Mouse (Mus musculus): ENCODE measurements around the gene Chrm4. TPM values are rescaled to one million over a fixed set of nuclear protein-coding genes. Genes with fewer than 3 reads are reported as not detected.
A peak's percentile ranks its signal among the peaks of the same experiment; 100 is the strongest.

The Chrm4 gene
- polyA plus RNA-seq, 1 experiment from 2014 or later: 0.12 TPM

DNA sequence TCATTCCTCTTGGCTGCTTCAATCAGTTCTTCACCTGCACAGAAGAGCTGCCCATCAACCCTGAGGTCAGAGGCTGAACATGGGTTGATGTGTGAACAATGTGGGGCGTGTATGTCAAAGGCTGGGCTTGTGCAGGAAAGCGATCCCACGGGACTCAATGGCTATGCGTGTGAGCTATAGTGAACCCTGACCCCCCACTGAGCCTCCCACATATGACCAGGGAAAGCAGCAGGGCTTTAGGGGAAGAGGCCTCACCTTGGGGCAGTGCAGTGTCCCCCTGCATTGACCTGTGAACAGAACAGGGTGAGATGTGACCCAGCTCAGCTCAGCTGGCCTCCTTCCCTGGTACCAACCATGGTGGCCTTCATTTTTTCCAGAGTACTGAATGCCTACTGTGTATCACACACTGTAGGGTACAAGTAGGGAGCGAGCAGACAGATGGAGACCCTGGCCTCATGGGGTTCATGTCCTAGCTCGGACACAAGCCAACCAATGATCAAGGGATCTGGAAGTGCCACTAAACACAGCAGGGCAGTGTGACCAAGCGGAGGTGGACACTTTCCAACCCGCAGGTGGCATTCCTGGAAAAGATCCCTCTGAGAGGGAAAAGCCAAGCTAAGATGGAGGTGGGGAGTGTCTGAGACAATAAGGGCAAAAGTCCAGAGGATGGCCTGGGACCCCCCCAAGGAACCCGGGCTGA, 7.9 kb downstream of the Chrm4 start:
- H3K4me3 ChIP-seq: no peak overlapping the region; the same call in 1 of the 2 replicates
- 91% methylated on average over 9 of the region's 9 CpGs for WGBS
- H3K4me1 ChIP-seq: peaks cover 64% of the 10 kb centered on the region
- peak overlapping the region; percentile 53; the same call in 1 of the 2 replicates for H3K27ac ChIP-seq
- H3K27me3 ChIP-seq (ENCODE audit: poor library complexity, severe bottlenecking): no peaks in the 10 kb centered on the region
- H3K9me3 ChIP-seq: no peaks in the 10 kb centered on the region
- DNase-seq (ENCODE audit: extremely low spot score, low spot score): no peak
- peaks cover 69% of the 10 kb centered on the region for H3K36me3 ChIP-seq (replicated peaks)

DNA sequence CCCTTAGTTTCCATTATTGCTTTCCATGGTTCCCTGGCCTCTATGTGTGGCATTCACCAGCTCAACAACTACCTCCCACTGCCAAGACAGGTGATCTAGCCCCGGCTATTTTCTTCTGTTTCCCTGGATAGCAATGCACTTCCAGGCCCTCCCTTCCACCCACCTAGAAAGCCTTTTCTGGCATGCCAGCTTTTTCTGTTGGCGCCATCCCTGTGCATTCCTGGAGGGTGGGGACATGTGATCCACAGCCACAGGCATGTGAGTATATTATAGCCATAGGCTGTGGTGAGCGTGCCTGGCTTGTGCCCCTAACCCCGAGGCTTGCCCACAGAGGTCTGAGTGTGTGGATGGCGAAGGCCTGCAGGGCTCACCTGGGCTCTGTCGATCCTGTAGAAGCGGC, 9.1 kb downstream of the Chrm4 start:
- peaks cover 58% of the 10 kb centered on the region for H3K4me1 ChIP-seq
- H3K27ac ChIP-seq: 0 out of 2 replicates have a peak overlapping the region, but pooled peaks have one; percentile 56
- H3K4me3 ChIP-seq: no peak overlapping the region
- no peaks in the 10 kb centered on the region for H3K27me3 ChIP-seq (ENCODE audit: poor library complexity, severe bottlenecking)
- DNase-seq (ENCODE audit: extremely low spot score, low spot score): no peak
- H3K9me3 ChIP-seq: no peaks in the 10 kb centered on the region
- 90% methylated on average over 7 of the region's 7 CpGs for WGBS
- H3K36me3 ChIP-seq (replicated peaks): peaks cover 79% of the 10 kb centered on the region

DNA sequence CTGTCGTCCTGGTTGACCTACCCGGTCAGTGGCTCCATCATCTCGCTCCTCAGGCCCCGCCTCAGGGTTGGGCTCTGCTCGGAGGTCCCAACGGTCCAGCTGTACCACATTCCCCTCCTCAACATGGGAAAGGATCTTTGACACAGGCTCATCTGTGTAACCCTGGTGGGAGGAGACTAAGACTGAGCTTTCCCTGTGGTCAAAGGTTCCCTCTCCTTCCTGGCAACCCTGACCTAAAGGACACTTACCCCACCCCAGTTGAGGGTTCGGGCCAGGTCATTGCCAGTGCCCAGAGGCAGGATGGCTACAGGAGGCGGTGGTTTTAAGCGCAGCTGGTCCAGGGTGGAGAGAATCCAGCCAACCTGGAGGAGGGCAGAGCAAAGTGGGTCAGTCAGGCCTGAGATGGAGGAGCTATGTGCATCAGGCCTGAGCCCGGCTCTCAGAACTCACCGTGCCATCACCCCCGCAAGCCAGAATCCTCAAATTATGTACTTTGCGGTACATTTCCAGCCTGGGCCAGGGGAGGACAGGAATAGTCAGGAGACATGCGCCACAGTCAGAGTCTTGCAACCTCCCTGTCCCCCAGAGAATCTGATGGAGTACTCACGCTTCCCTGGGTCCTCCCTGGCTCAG, 12.4 kb downstream of the Chrm4 start:
- 83% methylated on average over 15 of the region's 15 CpGs for WGBS
- H3K27ac ChIP-seq: no peak overlapping the region
- H3K9me3 ChIP-seq: no peaks in the 10 kb centered on the region
- H3K4me1 ChIP-seq: peaks cover 32% of the 10 kb centered on the region
- no peaks in the 10 kb centered on the region for H3K27me3 ChIP-seq (ENCODE audit: poor library complexity, severe bottlenecking)
- H3K4me3 ChIP-seq: no peak overlapping the region
- no peak for DNase-seq (ENCODE audit: extremely low spot score, low spot score)
- peaks cover 81% of the 10 kb centered on the region for H3K36me3 ChIP-seq (replicated peaks)

DNA sequence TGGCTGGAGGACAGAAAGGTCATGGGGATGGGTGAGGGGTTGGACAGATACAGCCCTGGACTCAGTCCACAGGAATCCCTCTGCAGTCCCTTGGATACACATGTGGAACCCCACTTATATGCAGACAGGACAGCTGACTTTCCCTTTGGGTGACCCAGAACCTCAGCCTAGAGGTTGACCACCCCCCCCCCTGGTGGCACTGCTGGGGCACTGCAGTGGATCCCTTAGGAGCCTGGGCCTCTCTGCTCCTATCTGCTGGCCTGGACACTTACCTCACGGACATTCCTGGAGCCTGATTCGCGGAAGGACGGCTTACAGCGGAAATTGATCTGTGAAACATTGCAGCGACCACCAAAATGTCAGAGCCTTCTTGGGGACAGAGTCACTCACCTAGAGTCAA, 15.3 kb downstream of the Chrm4 start:
- peaks cover 58% of the 10 kb centered on the region for H3K36me3 ChIP-seq (replicated peaks)
- no peaks in the 10 kb centered on the region for H3K9me3 ChIP-seq
- WGBS: 83% methylated on average over 6 of the region's 6 CpGs
- no peaks in the 10 kb centered on the region for H3K27me3 ChIP-seq (ENCODE audit: poor library complexity, severe bottlenecking)
- H3K4me3 ChIP-seq: no peak overlapping the region
- peaks cover 33% of the 10 kb centered on the region for H3K4me1 ChIP-seq
- DNase-seq (ENCODE audit: extremely low spot score, low spot score): no peak
- no peak overlapping the region for H3K27ac ChIP-seq

DNA sequence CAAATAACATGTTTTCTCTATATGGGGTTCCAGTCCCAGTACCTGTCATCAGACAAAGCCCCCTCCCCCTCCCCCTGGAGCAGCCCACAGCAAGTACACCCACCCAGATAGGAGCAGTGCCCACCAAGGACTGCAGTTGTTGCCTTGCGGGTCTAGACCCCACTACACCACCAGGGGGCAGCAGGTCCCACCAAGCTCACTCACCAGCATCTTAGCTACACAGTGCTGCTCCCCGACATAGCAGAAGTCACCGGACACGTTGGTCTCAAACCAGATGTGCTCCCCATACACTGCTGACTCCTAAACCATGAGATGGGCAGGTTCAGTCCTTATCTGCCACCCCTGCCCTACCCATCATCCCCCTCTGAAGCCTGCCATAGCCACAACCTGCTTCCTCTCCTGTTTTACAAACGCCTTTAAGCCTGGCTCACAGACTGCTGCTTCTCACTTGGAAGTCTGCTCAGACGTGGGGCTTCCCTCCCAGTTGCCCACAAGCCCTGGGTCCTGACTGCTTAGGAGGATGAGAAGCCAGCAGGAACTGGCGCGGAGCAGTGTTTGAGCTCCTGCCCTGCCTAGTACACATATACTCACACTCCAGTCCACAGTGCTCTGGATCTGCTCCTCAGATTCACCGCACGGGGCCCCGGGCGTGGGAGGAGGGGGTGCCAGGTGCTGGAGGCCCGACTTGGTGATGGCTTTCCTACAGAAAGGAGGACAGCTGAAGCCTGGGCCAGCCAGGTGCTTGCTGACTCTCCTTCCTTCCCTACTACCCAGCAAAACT, 17.3 kb downstream of the Chrm4 start:
- Histone ChIP-seq H3K36me3 (replicated peaks) (peaks cover 38% of the 10 kb centered on the region), H3K4me3 (no peak overlapping the region), H3K27me3 (ENCODE audit: poor library complexity, severe bottlenecking) (no peaks in the 10 kb centered on the region), H3K9me3 (no peaks in the 10 kb centered on the region), H3K4me1 (peaks cover 52% of the 10 kb centered on the region), H3K27ac (peak overlapping the region; percentile 56)
- peak; percentile 78 for DNase-seq (ENCODE audit: extremely low spot score, low spot score)
- WGBS: 43% methylated on average over 13 of the region's 13 CpGs

DNA sequence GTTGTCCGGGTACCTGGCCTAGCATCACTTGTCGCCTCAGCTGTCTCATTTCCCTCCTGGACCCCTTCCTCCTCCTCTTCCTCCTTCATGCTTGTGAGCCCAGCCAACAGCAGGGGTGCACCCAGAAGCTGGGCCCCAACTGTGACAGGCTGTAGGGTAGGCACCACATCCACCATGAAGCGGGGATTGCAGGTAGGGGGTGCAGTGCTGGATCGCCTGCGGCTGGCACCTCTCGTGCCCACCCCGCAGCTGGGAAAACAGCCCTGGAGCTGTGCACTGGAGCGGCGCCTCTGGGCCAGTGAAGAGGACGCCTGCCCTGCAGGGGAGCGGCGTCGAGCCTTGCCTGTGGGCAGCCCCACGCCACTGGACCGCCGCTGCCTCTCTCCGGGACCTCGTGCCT, 18.4 kb downstream of the Chrm4 start, which contains the start of gene Gm9821:
Gene Gm9821, plus strand, starts transcription at position 221 of the 400 bp plus-strand sequence.
- WGBS: 86% methylated on average over 18 of the region's 18 CpGs
- Histone ChIP-seq H3K36me3 (replicated peaks) (peaks cover 27% of the 10 kb centered on the region), H3K4me1 (peaks cover 63% of the 10 kb centered on the region), H3K4me3 (no peak within 1 kb of the TSS), H3K27ac (peak within 1 kb of the TSS; percentile 85), H3K9me3 (no peaks in the 10 kb centered on the region), H3K27me3 (ENCODE audit: poor library complexity, severe bottlenecking) (no peaks in the 10 kb centered on the region)
- DNase-seq (ENCODE audit: extremely low spot score, low spot score): no peak

DNA sequence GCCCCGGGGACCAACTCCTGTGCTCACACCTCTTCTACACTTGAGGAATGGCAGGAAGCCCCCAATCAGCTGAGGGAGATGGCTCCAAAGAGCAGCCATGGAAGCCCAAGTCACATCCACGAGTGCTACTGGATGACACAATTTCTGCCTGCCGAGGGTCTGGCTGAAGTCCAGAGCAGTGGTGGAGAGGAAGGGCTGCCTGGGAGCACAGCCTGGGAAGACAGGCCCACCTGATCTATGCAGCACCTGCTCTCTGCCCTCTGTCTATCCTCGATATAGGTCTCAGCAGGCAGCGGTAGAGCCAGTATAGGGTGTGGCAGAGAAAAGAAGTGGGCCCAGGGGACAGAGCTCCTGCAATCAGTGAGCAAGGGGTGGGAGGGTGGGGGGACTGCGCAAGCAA, 19.8 kb downstream of the Chrm4 start:
- peaks cover 65% of the 10 kb centered on the region for H3K4me1 ChIP-seq
- peak overlapping the region; percentile 85; the same call in 1 of the 2 replicates for H3K27ac ChIP-seq

DNA sequence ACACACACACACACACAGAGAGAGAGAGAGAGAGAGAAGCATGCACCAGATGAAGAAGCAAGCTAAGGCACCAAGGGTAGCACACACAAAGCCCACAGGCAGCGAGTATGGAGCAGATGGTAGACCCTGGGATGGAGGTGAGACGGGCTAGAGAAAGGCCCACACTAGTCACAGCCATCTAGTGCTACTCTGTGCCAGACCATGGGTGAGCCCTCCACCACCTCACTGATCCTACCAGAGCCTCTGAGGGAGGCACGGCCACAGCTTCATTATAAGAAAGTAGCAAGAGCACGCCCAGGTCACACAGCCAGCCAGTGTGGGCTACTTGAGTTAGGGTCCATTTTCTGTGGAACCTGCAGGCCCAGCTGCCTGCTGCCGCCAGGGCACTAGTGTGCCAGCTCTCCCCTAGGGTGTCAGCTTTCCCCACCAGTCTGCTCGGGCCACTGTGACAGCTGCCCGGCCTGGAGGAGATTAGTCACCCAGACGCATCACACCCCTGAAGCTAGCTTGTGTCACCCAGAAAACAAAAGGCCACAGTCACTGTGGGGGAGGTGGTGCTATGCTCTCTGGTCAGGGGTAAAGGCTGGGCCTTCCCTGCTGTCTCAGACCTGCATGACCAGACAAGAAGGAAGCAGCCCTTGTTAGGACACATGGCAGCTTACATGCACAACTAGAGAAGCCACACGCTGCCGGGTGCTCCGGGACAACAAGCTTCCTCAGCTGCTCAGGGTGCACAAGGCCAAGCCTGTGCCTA, 20.5 kb downstream of the Chrm4 start:
- Histone ChIP-seq H3K36me3 (replicated peaks) (peaks cover 13% of the 10 kb centered on the region), H3K27ac (peak overlapping the region; percentile 85), H3K27me3 (ENCODE audit: poor library complexity, severe bottlenecking) (no peaks in the 10 kb centered on the region), H3K4me3 (peak overlapping the region; percentile 24; the same call in 1 of the 2 replicates), H3K4me1 (peaks cover 65% of the 10 kb centered on the region), H3K9me3 (no peaks in the 10 kb centered on the region)
- 58% methylated on average over 11 of the region's 11 CpGs for WGBS
- DNase-seq (ENCODE audit: extremely low spot score, low spot score): no peak

More for the DNA sequence above, 19.8 kb downstream of the Chrm4 start:
- no peak for DNase-seq (ENCODE audit: extremely low spot score, low spot score)
- H3K9me3 ChIP-seq: no peaks in the 10 kb centered on the region
- 81% methylated on average over 6 of the region's 6 CpGs for WGBS
- no peak overlapping the region for H3K4me3 ChIP-seq
- no peaks in the 10 kb centered on the region for H3K27me3 ChIP-seq (ENCODE audit: poor library complexity, severe bottlenecking)
- H3K36me3 ChIP-seq (replicated peaks): peaks cover 21% of the 10 kb centered on the region

DNA sequence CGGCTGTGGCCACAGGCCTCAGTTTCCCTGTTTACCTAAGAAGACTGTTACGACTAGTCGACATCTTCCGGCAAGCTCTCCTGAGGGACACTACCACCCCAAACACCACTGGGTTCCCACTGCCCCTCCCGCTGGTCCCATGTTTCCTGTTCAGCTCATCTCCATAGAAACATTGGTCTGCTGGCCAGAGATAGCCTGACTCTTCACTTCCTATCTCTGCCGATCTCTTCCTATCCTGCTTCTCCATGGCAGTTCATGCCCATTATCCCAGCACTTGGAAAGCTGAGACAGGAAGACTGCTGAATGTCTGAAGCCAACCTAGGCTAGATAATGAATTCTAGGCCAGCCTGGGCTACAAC, 21.1 kb downstream of the Chrm4 start:
- Histone ChIP-seq H3K9me3 (no peaks in the 10 kb centered on the region), H3K27ac (peak overlapping the region; percentile 85), H3K27me3 (ENCODE audit: poor library complexity, severe bottlenecking) (no peaks in the 10 kb centered on the region), H3K4me3 (no peak overlapping the region), H3K36me3 (replicated peaks) (peaks cover 12% of the 10 kb centered on the region), H3K4me1 (peaks cover 65% of the 10 kb centered on the region)
- WGBS: 80% methylated on average over 6 of the region's 6 CpGs
- no peak for DNase-seq (ENCODE audit: extremely low spot score, low spot score)

DNA sequence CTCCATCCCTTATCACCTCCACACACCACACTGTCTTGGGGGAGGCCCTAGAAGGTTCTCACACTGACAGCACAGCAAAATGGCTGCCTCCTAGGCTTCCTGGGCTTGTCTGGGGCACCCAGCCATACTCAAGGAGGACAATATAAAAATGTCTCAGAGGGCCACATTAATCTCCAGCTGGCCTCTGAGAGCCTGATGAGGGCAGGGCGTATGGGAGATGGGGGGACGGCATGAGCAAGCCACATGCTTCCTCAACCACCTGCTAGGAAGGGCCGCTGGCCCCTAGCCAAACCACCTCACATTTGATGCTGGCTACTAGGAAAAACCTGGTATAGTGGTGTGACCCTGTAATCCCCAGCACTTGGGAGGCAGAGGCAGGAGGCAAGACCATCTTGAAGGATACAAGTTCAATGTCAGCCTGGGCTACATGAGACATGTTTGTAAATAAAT, 21.8 kb downstream of the Chrm4 start:
- H3K9me3 ChIP-seq: no peaks in the 10 kb centered on the region

DNA sequence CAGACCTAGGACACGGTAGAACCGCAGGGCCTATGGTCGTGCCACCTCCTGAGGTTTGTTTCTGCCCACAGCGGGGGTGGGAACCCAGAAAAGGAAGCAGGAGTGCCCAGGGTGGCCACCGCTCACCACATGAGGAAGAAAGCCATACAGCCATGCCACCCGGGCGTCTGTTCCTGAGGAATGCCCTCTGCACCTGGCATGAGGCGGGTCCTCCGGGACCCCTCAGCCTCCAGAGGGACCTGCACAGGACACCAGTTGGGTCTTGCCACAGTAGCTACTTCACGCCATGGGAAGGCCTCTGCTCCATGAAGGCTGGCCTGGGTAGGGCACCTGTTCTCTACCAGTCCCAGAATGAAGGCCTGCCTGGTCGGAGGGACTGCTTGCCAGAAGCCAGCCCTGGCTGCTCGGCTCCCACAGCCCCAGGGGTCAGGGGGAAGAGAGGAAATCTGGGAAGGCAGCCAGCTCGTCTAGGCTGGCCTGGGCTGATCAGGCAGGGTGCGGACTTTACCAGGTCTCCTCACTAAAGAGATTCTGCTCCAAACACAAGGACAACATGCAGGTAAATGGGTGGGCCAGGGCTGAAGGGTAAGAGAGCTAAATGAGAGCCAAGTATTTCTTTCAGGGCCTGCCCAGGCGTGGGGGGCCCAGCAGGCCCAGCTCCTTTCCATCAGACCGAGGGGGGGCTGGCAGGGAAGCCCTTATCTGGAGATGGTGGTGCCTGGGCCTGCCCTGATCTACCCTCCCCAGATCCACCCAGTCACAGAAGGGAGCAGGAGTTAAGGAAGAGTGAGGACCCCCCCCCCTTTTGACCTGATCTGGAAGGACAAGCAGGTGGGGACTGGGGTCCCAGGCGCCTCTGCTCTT, 22.6 kb downstream of the Chrm4 start:
- Histone ChIP-seq H3K4me1 (peaks cover 68% of the 10 kb centered on the region), H3K9me3 (no peaks in the 10 kb centered on the region), H3K27me3 (ENCODE audit: poor library complexity, severe bottlenecking) (no peaks in the 10 kb centered on the region), H3K27ac (peak overlapping the region; percentile 85), H3K4me3 (peak overlapping the region; percentile 30), H3K36me3 (replicated peaks) (peaks cover 7% of the 10 kb centered on the region)
- no peak for DNase-seq (ENCODE audit: extremely low spot score, low spot score)
- 74% methylated on average over 17 of the region's 17 CpGs for WGBS

More for the DNA sequence above, 21.8 kb downstream of the Chrm4 start:
- DNase-seq (ENCODE audit: extremely low spot score, low spot score): no peak
- H3K4me1 ChIP-seq: peaks cover 70% of the 10 kb centered on the region
- H3K36me3 ChIP-seq (replicated peaks): peaks cover 8% of the 10 kb centered on the region
- H3K4me3 ChIP-seq: no peak overlapping the region
- peak overlapping the region; percentile 85 for H3K27ac ChIP-seq
- no peaks in the 10 kb centered on the region for H3K27me3 ChIP-seq (ENCODE audit: poor library complexity, severe bottlenecking)
- 90% methylated on average over 3 of the region's 3 CpGs for WGBS

Data from forebrain, embryonic 10.5 days (tissue).